Mouse (Mus musculus) CD4-positive naive resting alpha-beta T cell, adult 57 days (primary cell): ENCODE measurements around the gene Ftl1-ps1. TPM values are rescaled to one million over a fixed set of nuclear protein-coding genes. Genes with fewer than 3 reads are reported as not detected.

Source experiments
- total RNA-seq: library from RNA; stranded (reverse); gene quantifications from one replicate; pipeline ENCODE4 v1.2.4, GENCODE M21; 2023

The Ftl1-ps1 gene
- 438 TPM for total RNA-seq

GRCm38 (mm10) chr13:74399298-74399839 lies at the start of gene Ftl1-ps1:
Gene Ftl1-ps1 (plus strand): TSS chr13:74399694.

GRCm38 (mm10) chr13:74363859-74364235 lies 35.6 kb upstream of the Ftl1-ps1 start, which contains the start of gene Lrrc14b:
Gene Lrrc14b (minus strand): TSS chr13:74364005.

GRCm38 (mm10) chr13:74390371-74390990 lies 9.0 kb upstream of the Ftl1-ps1 start, which contains the start of gene Zfp72:
Gene Zfp72 (minus strand): TSS chr13:74390836.

Other genes starting within 250 kb of the Ftl1-ps1 start
- gene Exoc3, start 191.0 kb upstream of the Ftl1-ps1 start, total RNA-seq = 60.5 TPM
- gene Ahrr, start 107.4 kb upstream of the Ftl1-ps1 start, total RNA-seq = 0.62 TPM
- gene Pdcd6, start 82.1 kb upstream of the Ftl1-ps1 start, total RNA-seq = 116 TPM
- 140 TPM for gene Sdha, start 49.4 kb upstream of the Ftl1-ps1 start, total RNA-seq
- 28.4 TPM for gene Ccdc127, start 49.4 kb upstream of the Ftl1-ps1 start, total RNA-seq
- gene Lrrc14b, start 35.7 kb upstream of the Ftl1-ps1 start, total RNA-seq = not detected
- 0.80 TPM for gene Zfp72, start 8.9 kb upstream of the Ftl1-ps1 start, total RNA-seq
- gene Zfp825, start 94.3 kb downstream of the Ftl1-ps1 start, total RNA-seq = 5.4 TPM
- gene Erap1, start 239.9 kb downstream of the Ftl1-ps1 start, total RNA-seq = 92.8 TPM